Mouse (Mus musculus) thymus, postnatal 14 days (tissue): ENCODE results near the gene Hoxb8.

Experiments used
- DNase-seq: peaks from one replicate; pipeline ENCODE4 v3.0.0; 2021

Hoxb8 gene

GRCm38 (mm10) chr11:96281855-96282570, at the start of gene Hoxb8:
TSS of gene Hoxb8 (plus strand) at chr11:96281905.
- DNase-seq, result no peak

- DNase-seq, result peak; percentile 46
Measured at GRCm38 (mm10) chr11:96234906-96235305, 46.8 kb upstream of the Hoxb8 start.

GRCm38 (mm10) chr11:96240211-96240610, 41.5 kb upstream of the Hoxb8 start:
- DNase-seq, result peak; percentile 21

GRCm38 (mm10) chr11:96250901-96251300, 30.8 kb upstream of the Hoxb8 start:
- DNase-seq, result no peak

- no peak for DNase-seq
Measured at GRCm38 (mm10) chr11:96251480-96252031, 30.1 kb upstream of the Hoxb8 start.

GRCm38 (mm10) chr11:96252541-96253120, 29.1 kb upstream of the Hoxb8 start:
- DNase-seq, result no peak

- no peak for DNase-seq
Measured at GRCm38 (mm10) chr11:96254221-96254620, 27.5 kb upstream of the Hoxb8 start.

- no peak for DNase-seq
Measured at GRCm38 (mm10) chr11:96255111-96255995, 26.4 kb upstream of the Hoxb8 start.

- no peak for DNase-seq
Measured at GRCm38 (mm10) chr11:96255996-96256445, 25.7 kb upstream of the Hoxb8 start.

GRCm38 (mm10) chr11:96257141-96257540, 24.6 kb upstream of the Hoxb8 start:
- DNase-seq, result no peak

GRCm38 (mm10) chr11:96259038-96259437, 22.7 kb upstream of the Hoxb8 start:
- DNase-seq, result no peak

- DNase-seq, result no peak
Measured at GRCm38 (mm10) chr11:96259511-96259910, 22.2 kb upstream of the Hoxb8 start.

GRCm38 (mm10) chr11:96260310-96260970, 21.3 kb upstream of the Hoxb8 start:
- DNase-seq, result no peak

- peak; percentile 67 for DNase-seq
Measured at GRCm38 (mm10) chr11:96261323-96261890, 20.3 kb upstream of the Hoxb8 start.

GRCm38 (mm10) chr11:96262262-96262830, 19.4 kb upstream of the Hoxb8 start:
- DNase-seq, result no peak

GRCm38 (mm10) chr11:96263636-96264389, 17.9 kb upstream of the Hoxb8 start:
- DNase-seq, result no peak

GRCm38 (mm10) chr11:96264390-96265020, 17.2 kb upstream of the Hoxb8 start:
- DNase-seq, result no peak

GRCm38 (mm10) chr11:96265954-96266353, 15.8 kb upstream of the Hoxb8 start:
- no peak for DNase-seq

- no peak for DNase-seq
Measured at GRCm38 (mm10) chr11:96267021-96267920, 14.4 kb upstream of the Hoxb8 start.
